Mouse (Mus musculus): ENCODE measurements around the gene Parp8. TPM values are rescaled to one million over a fixed set of nuclear protein-coding genes. Genes with fewer than 3 reads are reported as not detected.

Parp8 gene
- polyA plus RNA-seq, 1 experiment: 1.6 TPM

DNA sequence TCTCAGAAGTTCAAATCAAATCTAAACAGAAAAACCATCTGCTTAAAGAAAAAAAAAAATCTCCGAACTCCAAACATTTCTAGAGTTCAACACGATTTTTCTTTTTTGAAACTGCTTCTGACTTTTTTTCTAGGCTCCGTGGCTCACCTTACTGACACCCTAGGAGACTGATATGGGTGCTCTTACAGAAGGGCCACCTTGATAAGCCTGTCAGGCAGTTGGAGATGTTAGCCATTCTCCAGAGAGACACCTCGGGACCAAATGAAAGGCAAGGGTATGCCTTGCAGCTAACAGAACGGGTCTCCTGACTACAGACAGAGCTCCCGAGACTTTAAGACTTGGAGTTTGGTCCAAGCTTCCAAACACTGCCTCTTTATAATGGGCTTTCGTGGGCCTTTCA lies 37.1 kb downstream of the Parp8 start:
- WGBS: 50% methylated on average over 7 of the region's 7 CpGs
- TF ChIP-seq CTCF (IDR thresholded peaks at IDR 0.05; ENCODE audit: extremely low read depth, insufficient read length, insufficient replicate concordance, low read depth, low read length) (no peak), POLR2A (IDR thresholded peaks at IDR 0.05; ENCODE audit: low read depth, low read length) (no peak)
- Histone ChIP-seq H3K27me3 (ENCODE audit: control insufficient read depth, insufficient read depth, low read length) (no peaks in the 10 kb centered on the region), H3K4me1 (ENCODE audit: control insufficient read depth, insufficient read depth, insufficient read length, low read length) (no peaks in the 10 kb centered on the region), H3K36me3 (ENCODE audit: control insufficient read depth, insufficient read depth, low read length) (no peaks in the 10 kb centered on the region), H3K4me3 (ENCODE audit: low read depth, low read length) (no peak overlapping the region), H3K27ac (ENCODE audit: insufficient read depth, low read depth, low read length) (no peak overlapping the region)

DNA sequence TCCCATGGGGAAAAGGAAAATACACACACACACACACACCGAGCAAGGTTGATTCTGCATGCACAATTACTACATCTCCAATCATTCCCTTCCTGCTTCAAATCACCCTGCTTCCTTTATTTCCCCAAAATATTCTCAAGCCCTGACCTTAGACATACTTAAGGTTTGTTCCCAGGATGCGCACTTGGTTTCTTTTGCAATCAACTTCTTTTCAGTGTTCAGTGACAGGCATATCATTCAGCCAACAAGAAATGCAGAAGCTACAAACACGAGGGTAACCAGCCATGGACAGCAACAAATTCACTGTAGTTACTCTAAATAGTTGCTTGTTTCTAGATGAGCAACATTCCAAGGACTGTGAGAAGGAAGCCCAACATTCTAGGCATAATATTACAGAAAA lies 38.1 kb downstream of the Parp8 start:
- H3K27ac ChIP-seq (ENCODE audit: insufficient read depth, low read depth, low read length): no peak overlapping the region
- H3K4me3 ChIP-seq (ENCODE audit: low read depth, low read length): no peak overlapping the region
- H3K36me3 ChIP-seq (ENCODE audit: control insufficient read depth, insufficient read depth, low read length): no peaks in the 10 kb centered on the region
- no peaks in the 10 kb centered on the region for H3K27me3 ChIP-seq (ENCODE audit: control insufficient read depth, insufficient read depth, low read length)
- TF ChIP-seq POLR2A (IDR thresholded peaks at IDR 0.05; ENCODE audit: low read depth, low read length) (no peak), CTCF (IDR thresholded peaks at IDR 0.05; ENCODE audit: extremely low read depth, insufficient read length, insufficient replicate concordance, low read depth, low read length) (no peak)
- WGBS: 77% methylated on average over 3 of the region's 3 CpGs
- no peaks in the 10 kb centered on the region for H3K4me1 ChIP-seq (ENCODE audit: control insufficient read depth, insufficient read depth, insufficient read length, low read length)

DNA sequence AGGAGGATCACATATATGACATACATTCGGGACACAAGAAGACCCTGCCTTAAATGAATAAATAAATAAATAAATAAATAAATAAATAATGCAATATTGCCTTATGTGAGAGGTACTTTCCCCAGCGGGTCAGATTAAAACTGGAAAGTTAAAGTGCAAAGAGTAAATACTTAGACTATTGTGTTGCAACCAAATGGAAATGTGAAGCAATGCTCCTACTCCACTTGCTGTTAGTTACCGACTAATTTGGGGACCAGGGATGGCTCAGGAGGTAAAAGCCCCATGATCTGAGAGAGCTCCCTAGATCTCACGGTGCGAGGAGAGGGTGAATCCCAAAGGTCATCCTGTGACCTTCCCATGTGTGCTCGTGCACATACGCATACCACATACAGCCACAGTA lies 38.7 kb downstream of the Parp8 start:
- no peak for TF ChIP-seq CTCF (IDR thresholded peaks at IDR 0.05; ENCODE audit: extremely low read depth, insufficient read length, insufficient replicate concordance, low read depth, low read length)
- TF ChIP-seq POLR2A (IDR thresholded peaks at IDR 0.05; ENCODE audit: low read depth, low read length): no peak
- WGBS: 87% methylated on average over 7 of the region's 7 CpGs
- no peaks in the 10 kb centered on the region for H3K27me3 ChIP-seq (ENCODE audit: control insufficient read depth, insufficient read depth, low read length)
- no peaks in the 10 kb centered on the region for H3K36me3 ChIP-seq (ENCODE audit: control insufficient read depth, insufficient read depth, low read length)
- H3K27ac ChIP-seq (ENCODE audit: insufficient read depth, low read depth, low read length): no peak overlapping the region
- no peaks in the 10 kb centered on the region for H3K4me1 ChIP-seq (ENCODE audit: control insufficient read depth, insufficient read depth, insufficient read length, low read length)
- no peak overlapping the region for H3K4me3 ChIP-seq (ENCODE audit: low read depth, low read length)

- no peaks in the 10 kb centered on the region for H3K36me3 ChIP-seq (ENCODE audit: control insufficient read depth, insufficient read depth, low read length)
- no peaks in the 10 kb centered on the region for H3K4me1 ChIP-seq (ENCODE audit: control insufficient read depth, insufficient read depth, insufficient read length, low read length)
- WGBS: 80% methylated on average over 7 of the region's 7 CpGs
- no peaks in the 10 kb centered on the region for H3K27me3 ChIP-seq (ENCODE audit: control insufficient read depth, insufficient read depth, low read length)
- H3K27ac ChIP-seq (ENCODE audit: insufficient read depth, low read depth, low read length): no peak overlapping the region
- H3K4me3 ChIP-seq (ENCODE audit: low read depth, low read length): no peak overlapping the region
- TF ChIP-seq CTCF (IDR thresholded peaks at IDR 0.05; ENCODE audit: extremely low read depth, insufficient read length, insufficient replicate concordance, low read depth, low read length) (no peak), POLR2A (IDR thresholded peaks at IDR 0.05; ENCODE audit: low read depth, low read length) (no peak)
Measured at GRCm38 (mm10) chr13:116974081-116974860, 51.1 kb downstream of the Parp8 start.

DNA sequence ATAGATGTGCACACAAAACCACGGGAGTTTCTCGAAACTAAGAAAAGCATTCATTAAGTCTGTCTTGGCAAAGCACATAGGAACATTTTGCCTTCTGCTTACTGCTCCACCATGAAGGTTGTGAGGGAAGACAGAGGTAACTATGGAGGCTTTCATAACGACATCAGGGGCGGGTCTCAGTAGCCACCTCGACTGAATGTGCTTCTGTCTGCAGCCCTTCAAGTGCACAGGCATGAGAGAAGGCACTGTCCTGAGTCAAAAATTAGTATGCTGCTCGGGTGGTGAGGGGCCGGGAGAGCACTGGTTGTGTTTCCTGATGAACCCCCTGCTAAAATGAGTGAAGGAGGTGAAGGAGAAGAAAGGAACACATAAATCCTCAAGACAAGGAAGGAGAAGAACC lies 51.8 kb downstream of the Parp8 start:
- WGBS: 74% methylated on average over 7 of the region's 7 CpGs
- H3K27me3 ChIP-seq (ENCODE audit: control insufficient read depth, insufficient read depth, low read length): no peaks in the 10 kb centered on the region
- H3K4me1 ChIP-seq (ENCODE audit: control insufficient read depth, insufficient read depth, insufficient read length, low read length): no peaks in the 10 kb centered on the region
- H3K4me3 ChIP-seq (ENCODE audit: low read depth, low read length): no peak overlapping the region
- H3K27ac ChIP-seq (ENCODE audit: insufficient read depth, low read depth, low read length): no peak overlapping the region
- H3K36me3 ChIP-seq (ENCODE audit: control insufficient read depth, insufficient read depth, low read length): no peaks in the 10 kb centered on the region
- TF ChIP-seq CTCF (IDR thresholded peaks at IDR 0.05; ENCODE audit: extremely low read depth, insufficient read length, insufficient replicate concordance, low read depth, low read length) (no peak), POLR2A (IDR thresholded peaks at IDR 0.05; ENCODE audit: low read depth, low read length) (no peak)

GRCm38 (mm10) chr13:116972036-116972611 lies 53.2 kb downstream of the Parp8 start:
- no peaks in the 10 kb centered on the region for H3K27me3 ChIP-seq (ENCODE audit: control insufficient read depth, insufficient read depth, low read length)
- WGBS: 69% methylated on average over 7 of the region's 7 CpGs
- no peaks in the 10 kb centered on the region for H3K4me1 ChIP-seq (ENCODE audit: control insufficient read depth, insufficient read depth, insufficient read length, low read length)
- H3K4me3 ChIP-seq (ENCODE audit: low read depth, low read length): no peak overlapping the region
- no peaks in the 10 kb centered on the region for H3K36me3 ChIP-seq (ENCODE audit: control insufficient read depth, insufficient read depth, low read length)
- TF ChIP-seq CTCF (IDR thresholded peaks at IDR 0.05; ENCODE audit: extremely low read depth, insufficient read length, insufficient replicate concordance, low read depth, low read length): no peak
- no peak for TF ChIP-seq POLR2A (IDR thresholded peaks at IDR 0.05; ENCODE audit: low read depth, low read length)
- no peak overlapping the region for H3K27ac ChIP-seq (ENCODE audit: insufficient read depth, low read depth, low read length)

DNA sequence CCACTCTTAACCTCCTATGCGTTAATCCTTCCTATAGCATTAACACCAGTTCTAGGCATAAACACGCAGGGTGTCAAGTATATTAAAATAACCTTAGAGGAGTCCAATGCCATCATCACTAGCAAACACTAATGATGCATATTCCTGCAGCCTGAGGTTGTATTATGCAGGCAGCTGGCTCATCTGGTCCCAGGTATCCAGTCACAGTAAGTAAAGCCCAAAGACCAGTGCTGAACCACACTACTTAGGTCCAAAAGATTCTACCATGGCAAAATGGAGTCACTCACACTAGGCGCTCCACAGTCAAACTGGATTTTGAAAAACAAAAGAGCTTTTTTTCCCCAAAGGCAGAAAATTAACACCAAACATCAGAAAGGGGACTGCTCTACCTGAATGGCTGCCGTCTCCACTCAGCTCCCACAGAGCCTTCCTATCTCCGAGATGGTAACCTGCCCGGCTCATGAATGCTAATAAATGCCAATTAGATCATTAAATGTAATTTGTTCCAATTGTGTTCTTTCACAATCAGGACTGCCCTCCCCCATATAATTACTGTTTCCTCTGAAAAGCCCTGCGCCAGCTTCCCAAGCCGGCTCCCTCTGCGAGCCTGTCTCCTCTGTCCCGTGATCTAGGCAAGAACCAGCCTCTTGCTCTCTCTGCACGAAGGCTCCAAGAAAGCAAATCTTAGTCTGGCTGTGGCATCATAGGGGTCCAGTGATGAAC lies 54.5 kb downstream of the Parp8 start:
- Histone ChIP-seq H3K4me3 (ENCODE audit: low read depth, low read length) (no peak overlapping the region), H3K4me1 (ENCODE audit: control insufficient read depth, insufficient read depth, insufficient read length, low read length) (no peaks in the 10 kb centered on the region), H3K27ac (ENCODE audit: insufficient read depth, low read depth, low read length) (no peak overlapping the region), H3K36me3 (ENCODE audit: control insufficient read depth, insufficient read depth, low read length) (no peaks in the 10 kb centered on the region), H3K27me3 (ENCODE audit: control insufficient read depth, insufficient read depth, low read length) (no peaks in the 10 kb centered on the region)
- WGBS: 93% methylated on average over 11 of the region's 11 CpGs
- TF ChIP-seq CTCF (IDR thresholded peaks at IDR 0.05; ENCODE audit: extremely low read depth, insufficient read length, insufficient replicate concordance, low read depth, low read length) (no peak), POLR2A (IDR thresholded peaks at IDR 0.05; ENCODE audit: low read depth, low read length) (no peak)

All from small intestine, adult 2 months (tissue).